Mouse (Mus musculus): Measurements from ENCODE around the gene Ercc4. TPM values are rescaled to one million over a fixed set of nuclear protein-coding genes. Genes with fewer than 3 reads are reported as not detected.
"Not testable (repeated sequence)": the region's sequence is repeated elsewhere in the genome, so short reads cannot be mapped to it uniquely, and the experiment has no call there.

The Ercc4 gene
- total RNA-seq (2022): 1 to 10 TPM; 4.2 to 5.5 (median 5.0) TPM

GRCm38 (mm10) chr16:13109156-13109989 is at the start of gene Ercc4:
Ercc4 (plus strand) TSS chr16:13109684.
- DNase-seq (ENCODE audit: low spot score in 2 of 2): peak; percentile 86 to 91

DNA sequence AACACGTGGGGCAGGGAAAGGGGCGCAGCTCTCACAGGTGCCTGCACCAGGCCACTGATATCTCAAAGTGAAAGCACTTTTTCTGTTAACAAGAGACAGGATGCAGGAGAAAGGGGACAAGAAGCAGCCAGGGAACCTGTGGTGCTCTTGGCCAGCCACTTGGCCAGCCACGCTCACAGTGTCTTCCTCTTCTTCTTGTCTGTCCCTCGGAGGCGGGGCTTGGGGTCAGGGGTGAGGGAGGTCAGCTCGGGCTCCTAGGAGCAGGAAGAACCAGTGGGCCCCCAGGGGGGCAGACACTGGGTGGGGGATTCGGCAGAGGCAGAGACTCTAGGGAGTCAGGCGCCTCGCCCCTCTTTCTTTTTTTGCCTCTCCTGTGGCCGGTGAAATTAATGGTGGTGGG is 48.4 kb upstream of the Ercc4 start:
- DNase-seq (ENCODE audit: low spot score in 2 of 2): no peak

GRCm38 (mm10) chr16:13074176-13074575 is 35.3 kb upstream of the Ercc4 start:
- no peak for DNase-seq (ENCODE audit: low spot score in 2 of 2)

GRCm38 (mm10) chr16:13080161-13080560 is 29.3 kb upstream of the Ercc4 start:
- DNase-seq (ENCODE audit: low spot score in 2 of 2): no peak

GRCm38 (mm10) chr16:13083155-13083798 is 26.2 kb upstream of the Ercc4 start:
- no peak for DNase-seq (ENCODE audit: low spot score in 2 of 2)

DNA sequence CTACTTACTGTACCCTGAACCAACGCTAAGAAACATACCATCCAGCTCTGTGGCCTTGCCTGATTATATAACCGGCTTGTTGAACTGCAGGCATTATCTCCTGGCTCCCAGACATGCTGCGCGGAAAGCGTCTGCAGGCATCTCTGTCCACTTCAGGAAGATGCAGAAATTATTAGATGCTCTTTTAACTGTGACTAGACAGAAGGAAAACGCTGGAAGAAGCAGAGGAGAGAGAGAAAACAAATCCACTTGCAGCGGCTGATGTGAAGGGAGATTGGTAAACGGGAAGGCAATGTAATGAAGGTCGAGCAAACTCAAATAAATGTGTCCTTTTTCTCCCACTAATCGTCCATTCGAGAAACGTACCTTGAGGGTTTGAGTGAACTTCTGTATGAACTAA is 1.1 kb upstream of the Ercc4 start:
- DNase-seq (ENCODE audit: low spot score in 2 of 2): no peak

DNA sequence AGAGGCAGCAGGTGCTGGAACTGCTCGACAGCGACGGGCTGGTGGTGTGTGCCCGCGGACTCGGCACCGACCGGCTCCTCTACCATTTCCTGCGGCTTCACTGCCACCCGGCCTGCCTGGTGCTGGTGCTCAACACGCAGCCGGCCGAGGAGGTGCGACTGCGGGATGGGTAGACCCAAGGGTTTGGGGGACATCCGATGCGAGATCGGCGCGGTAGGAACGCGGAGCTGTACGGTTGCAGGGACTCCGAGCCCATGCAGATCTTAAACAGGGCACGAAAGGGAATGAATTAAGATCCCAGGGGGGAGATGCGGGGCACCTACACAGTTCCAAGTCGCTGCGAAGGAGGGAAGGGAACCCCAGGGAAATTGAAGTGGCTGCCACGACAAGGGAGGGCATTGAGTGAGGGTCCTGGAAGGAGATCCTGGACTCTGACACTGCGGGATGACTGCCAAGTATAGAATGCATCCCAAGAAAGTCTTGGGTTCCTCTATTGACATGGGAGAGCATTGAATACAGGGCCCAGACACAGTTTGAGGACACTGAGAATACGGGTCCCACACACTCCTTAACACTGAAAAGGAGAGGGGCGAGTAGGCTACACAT is 609 bp downstream of the Ercc4 start:
- DNase-seq (ENCODE audit: low spot score in 2 of 2): no peak

DNA sequence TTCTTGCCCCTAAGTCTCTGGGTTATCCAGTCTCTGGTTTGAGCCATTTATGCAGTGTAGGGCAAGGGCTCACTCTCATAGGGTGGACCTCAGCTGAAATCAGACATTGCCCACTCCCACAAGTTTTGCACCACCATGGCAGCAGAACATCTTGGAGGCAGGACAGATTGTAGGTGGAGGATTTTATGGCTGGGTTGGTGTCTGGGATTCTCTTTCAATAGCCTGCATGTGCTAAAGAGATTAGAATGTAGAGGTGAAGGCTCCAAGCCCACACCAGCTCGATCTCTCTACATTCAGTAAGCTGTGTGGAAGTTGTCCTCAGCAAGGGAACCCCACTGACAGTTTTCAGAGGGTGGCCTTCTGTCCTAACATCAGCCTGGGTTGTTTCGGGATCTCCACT is 5.3 kb downstream of the Ercc4 start:
- no peak for DNase-seq (ENCODE audit: low spot score in 2 of 2)

DNA sequence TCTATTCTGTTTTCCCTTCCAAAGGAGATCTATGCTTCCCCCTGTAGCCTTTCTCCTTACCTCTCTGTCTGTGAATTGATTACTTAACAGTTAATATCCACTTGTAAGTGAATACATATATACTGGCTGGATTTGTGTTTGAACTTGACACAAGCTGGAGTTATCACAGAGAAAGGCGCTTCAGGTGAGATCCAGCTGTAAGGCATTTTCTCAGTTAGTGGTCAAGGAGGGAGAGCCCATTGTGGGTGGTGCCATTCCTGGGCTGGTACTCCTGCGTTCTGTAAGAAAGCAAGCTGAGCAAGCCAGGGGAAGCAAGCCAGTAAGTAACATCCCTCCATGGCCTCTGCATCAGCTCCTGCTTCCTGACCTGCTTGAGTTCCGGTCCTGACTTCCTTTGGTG is 6.0 kb downstream of the Ercc4 start:
- DNase-seq (ENCODE audit: low spot score in 2 of 2): not testable (repeated sequence)

DNA sequence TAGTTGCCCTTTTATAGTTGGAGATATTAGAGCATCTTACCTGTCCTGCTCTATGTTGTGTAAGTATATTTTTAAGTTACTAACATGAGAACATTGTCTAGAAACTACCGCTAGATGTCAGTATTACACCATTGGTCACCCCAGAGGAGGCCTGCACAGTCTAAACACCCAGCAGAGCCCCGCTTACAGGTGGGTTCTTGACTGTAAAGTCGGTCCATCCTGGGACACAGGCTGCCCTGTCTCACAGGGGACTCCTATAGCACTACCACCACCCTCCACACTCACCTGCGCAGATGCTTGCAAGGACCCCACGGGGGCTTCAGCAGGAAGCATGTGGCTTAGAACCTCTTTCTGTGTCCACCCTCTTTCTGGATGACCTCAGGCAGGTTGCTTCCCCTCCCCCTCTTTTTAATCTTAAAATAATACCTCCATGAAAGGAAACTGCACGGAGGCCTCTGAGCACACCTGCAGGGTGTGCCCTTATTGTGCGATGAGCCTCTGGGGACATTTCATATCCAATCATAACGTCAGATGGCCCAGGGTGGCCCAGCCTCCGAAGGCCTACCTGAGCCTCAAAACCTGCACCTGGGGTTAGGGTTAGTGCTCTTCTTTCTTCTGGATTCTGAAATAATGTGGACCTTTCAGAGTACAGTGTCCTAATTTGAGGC is 7.9 kb downstream of the Ercc4 start:
- DNase-seq (ENCODE audit: low spot score in 2 of 2): no peak

DNA sequence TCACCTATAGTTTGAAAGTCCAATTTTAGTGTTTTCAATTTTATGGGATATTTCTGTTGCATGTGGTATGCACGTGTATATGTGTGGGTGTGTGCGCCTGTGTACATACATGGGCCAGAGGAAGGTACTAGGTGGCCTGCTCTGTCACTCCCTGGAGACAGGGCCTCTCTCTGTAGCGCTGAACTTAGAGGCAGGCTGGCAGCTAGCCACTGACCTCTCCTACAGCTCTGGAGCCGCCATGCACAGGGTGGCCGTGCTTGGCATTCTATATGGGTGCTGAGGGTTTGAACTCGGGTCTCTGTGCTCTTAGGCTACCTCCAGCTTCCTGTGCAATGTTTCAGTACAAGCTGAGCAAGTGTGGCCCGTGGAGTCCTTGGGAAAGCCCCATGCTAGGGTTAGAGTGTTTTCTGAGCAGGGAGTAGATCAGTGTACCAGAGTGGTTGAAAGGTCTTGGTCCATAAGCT is 8.5 kb downstream of the Ercc4 start:
- DNase-seq (ENCODE audit: low spot score in 2 of 2): no peak

- no peak for DNase-seq (ENCODE audit: low spot score in 2 of 2)
Observed at GRCm38 (mm10) chr16:13118754-13119294, 9.3 kb downstream of the Ercc4 start.

- no peak for DNase-seq (ENCODE audit: low spot score in 2 of 2)
Observed at GRCm38 (mm10) chr16:13119641-13120350, 10.3 kb downstream of the Ercc4 start.

GRCm38 (mm10) chr16:13125357-13125756 is 15.9 kb downstream of the Ercc4 start:
- DNase-seq (ENCODE audit: low spot score in 2 of 2): no peak

DNA sequence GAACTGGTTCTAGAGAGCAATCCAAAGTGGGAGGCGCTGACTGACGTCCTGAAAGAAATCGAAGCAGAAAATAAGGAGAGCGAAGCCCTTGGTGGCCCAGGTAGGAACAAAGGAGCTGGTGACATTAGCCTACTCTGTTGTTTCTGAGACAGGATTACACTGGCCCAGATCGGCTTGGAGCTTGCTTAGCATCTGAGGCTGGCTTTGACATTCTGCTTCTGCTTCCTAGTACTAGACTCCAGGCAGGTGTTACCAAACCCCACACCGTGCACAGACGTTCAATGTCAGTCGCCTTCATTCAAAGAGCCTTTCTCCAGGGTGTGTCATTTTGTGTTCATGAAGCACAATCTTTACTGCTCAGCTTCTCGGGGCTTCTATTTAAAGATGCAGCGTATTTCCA is 18.1 kb downstream of the Ercc4 start:
- DNase-seq (ENCODE audit: low spot score in 2 of 2): no peak

GRCm38 (mm10) chr16:13130412-13130811 is 20.9 kb downstream of the Ercc4 start:
- DNase-seq (ENCODE audit: low spot score in 2 of 2): no peak

GRCm38 (mm10) chr16:13141220-13141619 is 31.7 kb downstream of the Ercc4 start:
- no peak for DNase-seq (ENCODE audit: low spot score in 2 of 2)

GRCm38 (mm10) chr16:13143932-13144331 is 34.4 kb downstream of the Ercc4 start:
- DNase-seq (ENCODE audit: low spot score in 2 of 2): no peak

DNA sequence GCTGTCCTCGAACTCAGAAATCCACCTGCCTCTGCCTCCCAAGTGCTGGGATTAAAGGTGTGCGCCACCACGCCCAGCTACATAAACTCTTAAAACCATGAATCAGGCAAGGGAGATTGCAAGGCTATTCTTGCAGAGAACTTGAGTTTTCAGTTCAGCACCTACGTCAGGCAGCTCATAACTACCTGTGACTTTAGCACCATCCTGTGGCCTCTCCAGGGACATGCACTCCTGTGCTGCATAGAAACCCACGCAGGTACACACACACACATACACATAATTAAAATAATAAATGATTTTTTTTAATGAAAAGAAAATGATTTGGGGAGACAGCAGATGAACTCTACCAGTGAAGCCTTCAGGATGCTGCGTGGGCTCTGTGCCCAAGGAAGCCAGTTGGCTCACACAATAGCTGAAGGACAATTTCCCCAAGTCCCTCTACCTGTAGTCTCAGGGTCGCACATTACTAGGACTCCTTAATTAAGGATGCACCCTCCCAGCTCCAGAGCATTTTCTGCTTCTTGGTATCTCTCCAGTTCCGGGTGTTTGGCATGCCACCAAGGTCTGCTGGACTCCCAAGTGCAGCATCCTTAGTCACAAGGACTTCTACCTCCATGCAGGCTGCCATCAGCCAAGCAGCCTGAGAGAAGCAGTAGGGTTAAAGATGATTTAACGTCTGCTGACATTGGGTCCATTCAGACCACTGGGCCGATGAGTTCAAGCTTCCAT is 35.4 kb downstream of the Ercc4 start:
- DNase-seq (ENCODE audit: low spot score in 2 of 2): no peak

- no peak for DNase-seq (ENCODE audit: low spot score in 2 of 2)
Observed at GRCm38 (mm10) chr16:13146231-13146630, 36.7 kb downstream of the Ercc4 start.

All from gastrocnemius, adult 8-10 months (tissue).